Mouse (Mus musculus) intestine, embryonic 16.5 days (tissue): ENCODE results near the gene Dio3. TPM values are rescaled to one million over a fixed set of nuclear protein-coding genes. Genes with fewer than 3 reads are reported as not detected.

ENCODE experiments used
- ATAC-seq: fragments of 200-750 bp; cut with Nextera tagmentation; 2 replicates; pipeline ENCODE4 v1.8.0; 2017; ENCODE audit warnings: moderate TSS enrichment, moderate library complexity
- H3K27ac ChIP-seq: fragments of 300-500 bp; sonication (generic); 2 replicates; pipeline ENCODE4 v1.5.1; 2014; ENCODE audit warnings: mild to moderate bottlenecking, low read length
- H3K27me3 ChIP-seq: fragments of 300-500 bp; sonication (generic); replicated peaks from 2 replicates; pipeline ENCODE4 v1.6.1; 2014; ENCODE audit warnings: low read length, control low read depth, mixed read lengths; ENCODE audit not compliant: control insufficient read depth, insufficient read depth
- H3K36me3 ChIP-seq: fragments of 300-500 bp; sonication (generic); 2 replicates; pipeline ENCODE4 v1.6.1; 2014; ENCODE audit warnings: low read length, control low read depth; ENCODE audit not compliant: control insufficient read depth, insufficient read depth
- H3K4me1 ChIP-seq: fragments of 300-500 bp; sonication (generic); 2 replicates; pipeline ENCODE4 v1.6.1; 2014; ENCODE audit warnings: low read length, control low read depth, mixed read lengths; ENCODE audit not compliant: control insufficient read depth, insufficient read depth
- H3K4me2 ChIP-seq: fragments of 300-500 bp; sonication (generic); 2 replicates; pipeline ENCODE4 v1.6.1; 2014; ENCODE audit warnings: low read depth, low read length, control low read depth
- H3K4me3 ChIP-seq: fragments of 300-500 bp; sonication (generic); 2 replicates; pipeline ENCODE4 v1.5.1; 2014; ENCODE audit warnings: mild to moderate bottlenecking, low read length
- H3K9ac ChIP-seq: fragments of 300-500 bp; sonication (generic); 2 replicates; pipeline ENCODE4 v1.6.1; 2014; ENCODE audit warnings: low read depth, low read length
- H3K9me3 ChIP-seq: fragments of 300-500 bp; sonication (generic); 2 replicates; pipeline ENCODE4 v1.6.1; 2016; ENCODE audit warnings: low read length, control low read depth; ENCODE audit not compliant: control insufficient read depth
- WGBS: fragments of 180-500 bp; shearing (Covaris S2); extraction: QIAGEN DNeasy Blood & Tissue Kit; methylation state at CpG from one replicate; pipeline ENCODE4 v1.1.7; 2014; 5-methylcytosine and 5-hydroxymethylcytosine counted together
- polyA plus RNA-seq: library from polyadenylated mRNA; unstranded; fragments of >200 nt; fragmentation: Nextera tagmentation; extraction: Ambion mirVana; gene quantifications from 2 replicates; pipeline ENCODE4 v1.2.1, GENCODE M21; 2015

Gene Dio3
- polyA plus RNA-seq, 1 experiment from 2014 or later = 0.82 TPM

- Histone ChIP-seq H3K9me3 (no peaks in the 10 kb centered on the region), H3K27ac (no peak overlapping the region), H3K4me3 (no peak overlapping the region), H3K36me3 (no peaks in the 10 kb centered on the region), H3K9ac (no peak overlapping the region), H3K4me2 (no peak overlapping the region), H3K4me1 (no peaks in the 10 kb centered on the region), H3K27me3 (no peaks in the 10 kb centered on the region)
- ATAC-seq = peak; percentile 36; the same call in 1 of the 2 replicates
- WGBS = 32% methylated on average over 10 of the region's 10 CpGs
Observed at GRCm38 (mm10) chr12:110252163-110252575, 26.7 kb upstream of the Dio3 start.

- no peaks in the 10 kb centered on the region for H3K36me3 ChIP-seq
- no peak overlapping the region for H3K9ac ChIP-seq
- no peak overlapping the region for H3K27ac ChIP-seq
- 74% methylated on average over 10 of the region's 10 CpGs for WGBS
- H3K27me3 ChIP-seq = no peaks in the 10 kb centered on the region
- no peak overlapping the region for H3K4me2 ChIP-seq
- no peaks in the 10 kb centered on the region for H3K4me1 ChIP-seq
- H3K4me3 ChIP-seq = no peak overlapping the region
- no peaks in the 10 kb centered on the region for H3K9me3 ChIP-seq
- no peak for ATAC-seq
Observed at GRCm38 (mm10) chr12:110255731-110256130, 23.1 kb upstream of the Dio3 start.

GRCm38 (mm10) chr12:110256478-110257220 lies 22.2 kb upstream of the Dio3 start:
- ATAC-seq = no peak

GRCm38 (mm10) chr12:110268226-110268625 lies 10.6 kb upstream of the Dio3 start:
- H3K9ac ChIP-seq = no peak overlapping the region
- WGBS = 87% methylated on average over 3 of the region's 3 CpGs
- H3K4me1 ChIP-seq = 0 out of 2 replicates have a peak, but pooled peaks cover 3% of the 10 kb centered on the region
- H3K4me2 ChIP-seq = no peak overlapping the region
- H3K27ac ChIP-seq = no peak overlapping the region
- no peaks in the 10 kb centered on the region for H3K9me3 ChIP-seq
- H3K27me3 ChIP-seq = no peaks in the 10 kb centered on the region
- H3K36me3 ChIP-seq = no peaks in the 10 kb centered on the region
- no peak for ATAC-seq
- no peak overlapping the region for H3K4me3 ChIP-seq

More at GRCm38 (mm10) chr12:110256478-110257220, 22.2 kb upstream of the Dio3 start:
- Histone ChIP-seq H3K27ac (no peak overlapping the region), H3K36me3 (no peaks in the 10 kb centered on the region), H3K9me3 (no peaks in the 10 kb centered on the region), H3K27me3 (no peaks in the 10 kb centered on the region), H3K4me3 (no peak overlapping the region), H3K4me1 (no peaks in the 10 kb centered on the region), H3K9ac (no peak overlapping the region), H3K4me2 (no peak overlapping the region)
- 50% methylated on average over 14 of the region's 14 CpGs for WGBS

GRCm38 (mm10) chr12:110269686-110270085 lies 9.2 kb upstream of the Dio3 start:
- Histone ChIP-seq H3K9ac (no peak overlapping the region), H3K4me1 (no peaks in the 10 kb centered on the region), H3K4me2 (no peak overlapping the region), H3K27ac (no peak overlapping the region), H3K36me3 (no peaks in the 10 kb centered on the region), H3K4me3 (no peak overlapping the region), H3K27me3 (no peaks in the 10 kb centered on the region), H3K9me3 (no peaks in the 10 kb centered on the region)
- 74% methylated on average over 4 of the region's 4 CpGs for WGBS
- ATAC-seq = no peak

- Histone ChIP-seq H3K4me2 (no peak overlapping the region), H3K36me3 (no peaks in the 10 kb centered on the region), H3K9me3 (no peaks in the 10 kb centered on the region), H3K27me3 (peaks cover 57% of the 10 kb centered on the region), H3K4me1 (peaks cover 14% of the 10 kb centered on the region), H3K4me3 (no peak overlapping the region), H3K27ac (no peak overlapping the region), H3K9ac (no peak overlapping the region)
- 70% methylated on average over 1 of the region's 1 CpGs for WGBS
- no peak for ATAC-seq
Observed at GRCm38 (mm10) chr12:110276034-110276433, 2.8 kb upstream of the Dio3 start.

GRCm38 (mm10) chr12:110277259-110277964 lies 1.5 kb upstream of the Dio3 start:
- peak; percentile 12; the same call in 1 of the 2 replicates for ATAC-seq
- Histone ChIP-seq H3K9me3 (no peaks in the 10 kb centered on the region), H3K4me2 (peak overlapping the region; percentile 79), H3K27me3 (peaks cover 70% of the 10 kb centered on the region), H3K4me3 (peak overlapping the region; percentile 51), H3K4me1 (peaks cover 14% of the 10 kb centered on the region), H3K9ac (peak overlapping the region; percentile 40), H3K36me3 (no peaks in the 10 kb centered on the region), H3K27ac (no peak overlapping the region)
- 8% methylated on average over 33 of the region's 33 CpGs for WGBS

- H3K27ac ChIP-seq = no peak overlapping the region
- ATAC-seq = peak; percentile 46; the same call in 1 of the 2 replicates
Observed at GRCm38 (mm10) chr12:110277965-110278307, 932 bp upstream of the Dio3 start.

GRCm38 (mm10) chr12:110280373-110280772 lies 1.5 kb downstream of the Dio3 start:
- ATAC-seq = no peak
- H3K27ac ChIP-seq = no peak overlapping the region
- H3K4me2 ChIP-seq = no peak overlapping the region
- H3K9me3 ChIP-seq = no peaks in the 10 kb centered on the region
- H3K4me1 ChIP-seq = peaks cover 14% of the 10 kb centered on the region
- peaks cover 89% of the 10 kb centered on the region for H3K27me3 ChIP-seq
- WGBS = under 1% methylated on average over 22 of the region's 22 CpGs
- no peak overlapping the region for H3K9ac ChIP-seq
- no peak overlapping the region for H3K4me3 ChIP-seq
- H3K36me3 ChIP-seq = no peaks in the 10 kb centered on the region

More at GRCm38 (mm10) chr12:110277965-110278307, 932 bp upstream of the Dio3 start:
- Histone ChIP-seq H3K4me1 (peaks cover 14% of the 10 kb centered on the region), H3K9me3 (no peaks in the 10 kb centered on the region), H3K27me3 (peaks cover 75% of the 10 kb centered on the region), H3K4me3 (peak overlapping the region; percentile 51), H3K9ac (peak overlapping the region; percentile 59), H3K4me2 (peak overlapping the region; percentile 79), H3K36me3 (no peaks in the 10 kb centered on the region)
- under 1% methylated on average over 56 of the region's 58 CpGs for WGBS
